Mouse (Mus musculus) ES-E14 (cell line): ENCODE measurements around the gene Nhlrc2. TPM values are rescaled to one million over a fixed set of nuclear protein-coding genes. Genes with fewer than 3 reads are reported as not detected.

ENCODE experiments used
- DNase-seq: peaks from one replicate; pipeline ENCODE4 v3.0.0-alpha.2; 2013; ENCODE audit warnings: low read depth, low spot score
- H3K27ac ChIP-seq: 2 replicates; pipeline ENCODE4 v1.5.1; 2012; ENCODE audit warnings: low read depth, mild to moderate bottlenecking, low read length, moderate library complexity, mixed read lengths; ENCODE audit not compliant: poor library complexity, insufficient read depth, severe bottlenecking
- H3K36me3 ChIP-seq: 2 replicates; pipeline ENCODE4 v1.6.1; 2012; ENCODE audit warnings: mild to moderate bottlenecking, low read length, moderate library complexity, mixed read lengths; ENCODE audit not compliant: control insufficient read depth, poor library complexity, insufficient read depth, severe bottlenecking
- H3K4me1 ChIP-seq, 2 experiments: fragments of 150-350 bp in 1 of 2; sonication (generic) in 1 of 2; 2 replicates each; pipeline ENCODE4 v1.6.1; 2012; ENCODE audit warnings: low read length in 2 of 2, mild to moderate bottlenecking in 1 of 2, mixed read lengths in 1 of 2; ENCODE audit not compliant: control insufficient read depth in 2 of 2, insufficient read depth in 2 of 2, poor library complexity in 1 of 2
- H3K4me3 ChIP-seq, 2 experiments: fragments of 150-350 bp in 1 of 2; sonication (generic) in 1 of 2; 2 replicates each; pipeline ENCODE4 v1.5.1; 2012; ENCODE audit warnings: low read length in 2 of 2, low read depth in 1 of 2, mild to moderate bottlenecking in 1 of 2, mixed read lengths in 1 of 2; ENCODE audit not compliant: insufficient read depth in 1 of 2, poor library complexity in 1 of 2, severe bottlenecking in 1 of 2
- H3K9ac ChIP-seq: 2 replicates; pipeline ENCODE4 v1.6.1; 2012; ENCODE audit warnings: low read depth, mild to moderate bottlenecking, low read length, mixed read lengths; ENCODE audit not compliant: poor library complexity, insufficient read depth, severe bottlenecking
- H3K9me3 ChIP-seq: fragments of 150-350 bp; sonication (generic); 2 replicates; pipeline ENCODE4 v1.6.1; 2012; ENCODE audit warnings: low read depth, mild to moderate bottlenecking, low read length; ENCODE audit not compliant: control insufficient read depth, insufficient read depth
- CHD2 ChIP-seq: IDR thresholded peaks from 2 replicates; pipeline ENCODE4 v1.6.1; 2014; ENCODE audit warnings: mild to moderate bottlenecking, low read depth, low read length, inconsistent platforms
- HCFC1 ChIP-seq: IDR thresholded peaks from 2 replicates; pipeline ENCODE4 v1.6.1; 2012; ENCODE audit warnings: low read length, inconsistent platforms, borderline replicate concordance; ENCODE audit not compliant: insufficient read depth
- MAFK ChIP-seq: IDR thresholded peaks from 2 replicates; pipeline ENCODE4 v1.6.1; 2014; ENCODE audit warnings: mild to moderate bottlenecking, low read depth, low read length, inconsistent platforms; ENCODE audit not compliant: insufficient read depth
- ZC3H11A ChIP-seq: IDR thresholded peaks from 2 replicates; pipeline ENCODE4 v1.6.1; 2012; ENCODE audit warnings: low read depth, mild to moderate bottlenecking, inconsistent platforms, low read length, borderline replicate concordance
- ZNF384 ChIP-seq: IDR thresholded peaks from 2 replicates; pipeline ENCODE4 v1.6.1; 2012; ENCODE audit warnings: low read depth, low read length, inconsistent platforms
- in situ Hi-C, 2 experiments: fragments of 600-800 bp; cut with MboI; formaldehyde crosslinking; loops; one replicate each; pipeline ENCODE4 v1.15.1; 2025; ENCODE audit warnings: low sequenced_read_pairs in 2 of 2, inconsistent platforms in 1 of 2; ENCODE audit not compliant: unreplicated experiment in 2 of 2
- total RNA-seq: library from RNA; depleted of rRNA; stranded (reverse); fragments of 300-350 nt; gene quantifications from 2 replicates; pipeline ENCODE4 v1.2.3, GENCODE M21; 2012

Gene Nhlrc2
- total RNA-seq, 1 experiment, result 15.3 TPM

DNA sequence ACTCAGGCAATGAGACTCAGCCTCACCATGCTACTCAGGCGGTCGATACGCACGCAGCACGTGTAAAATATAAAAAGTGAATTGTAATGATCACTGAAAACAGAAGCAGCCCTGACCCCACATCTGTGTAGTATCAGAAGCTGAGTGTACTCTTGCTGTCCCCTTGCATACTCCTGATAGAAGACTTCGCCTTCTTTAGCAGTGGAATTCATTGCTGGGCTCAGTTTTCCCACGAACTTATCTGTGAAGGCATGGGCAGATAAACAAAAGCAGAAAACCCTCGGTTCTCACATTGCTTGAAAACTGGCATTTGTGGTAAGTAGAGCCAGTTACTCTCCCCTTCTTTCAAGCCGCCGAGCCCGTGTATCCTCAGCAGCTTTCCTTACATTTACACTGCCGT, 4.7 kb upstream of the Nhlrc2 start:
- Histone ChIP-seq H3K4me3 (no peak overlapping the region), H3K9ac (no peak overlapping the region), H3K4me1 (peaks cover 0 to 4% of the 10 kb centered on the region in 2 experiments; a peak in 1 of 4 replicates), H3K9me3 (no peaks in the 10 kb centered on the region), H3K27ac (no peak overlapping the region), H3K36me3 (peaks cover 13% of the 10 kb centered on the region; the same call in 1 of the 2 replicates)
- DNase-seq, result no peak
- in situ Hi-C loops, result no loop called here
- TF ChIP-seq ZC3H11A, result no peak
- no peak for TF ChIP-seq MAFK
- no peak for TF ChIP-seq ZNF384
- no peak for TF ChIP-seq CHD2
- TF ChIP-seq HCFC1, result no peak

- H3K9me3 ChIP-seq, result no peaks in the 10 kb centered on the region
- TF ChIP-seq ZNF384, result no peak
- TF ChIP-seq MAFK, result no peak
- no peak for TF ChIP-seq ZC3H11A
- no peak for TF ChIP-seq HCFC1
- TF ChIP-seq CHD2, result no peak
- no peak overlapping the region for H3K4me3 ChIP-seq
- H3K9ac ChIP-seq, result no peak overlapping the region
- H3K27ac ChIP-seq, result no peak overlapping the region
- no peak for DNase-seq
- H3K36me3 ChIP-seq, result peaks cover 13% of the 10 kb centered on the region; the same call in 1 of the 2 replicates
- in situ Hi-C loops, result no loop called here
- peaks cover 0 to 6% of the 10 kb centered on the region in 2 experiments; a peak in 1 of 4 replicates for H3K4me1 ChIP-seq
Observed at GRCm38 (mm10) chr19:56544681-56545388, 3.2 kb upstream of the Nhlrc2 start.

GRCm38 (mm10) chr19:56546031-56546430, 2.0 kb upstream of the Nhlrc2 start:
- TF ChIP-seq ZNF384, result no peak
- in situ Hi-C loops, result no loop called here
- Histone ChIP-seq H3K9ac (no peak overlapping the region), H3K4me1 (peaks cover 0 to 6% of the 10 kb centered on the region in 2 experiments; a peak in 1 of 4 replicates), H3K9me3 (no peaks in the 10 kb centered on the region), H3K27ac (no peak overlapping the region), H3K36me3 (peaks cover 13% of the 10 kb centered on the region; the same call in 1 of the 2 replicates), H3K4me3 (no peak overlapping the region)
- DNase-seq, result no peak

DNA sequence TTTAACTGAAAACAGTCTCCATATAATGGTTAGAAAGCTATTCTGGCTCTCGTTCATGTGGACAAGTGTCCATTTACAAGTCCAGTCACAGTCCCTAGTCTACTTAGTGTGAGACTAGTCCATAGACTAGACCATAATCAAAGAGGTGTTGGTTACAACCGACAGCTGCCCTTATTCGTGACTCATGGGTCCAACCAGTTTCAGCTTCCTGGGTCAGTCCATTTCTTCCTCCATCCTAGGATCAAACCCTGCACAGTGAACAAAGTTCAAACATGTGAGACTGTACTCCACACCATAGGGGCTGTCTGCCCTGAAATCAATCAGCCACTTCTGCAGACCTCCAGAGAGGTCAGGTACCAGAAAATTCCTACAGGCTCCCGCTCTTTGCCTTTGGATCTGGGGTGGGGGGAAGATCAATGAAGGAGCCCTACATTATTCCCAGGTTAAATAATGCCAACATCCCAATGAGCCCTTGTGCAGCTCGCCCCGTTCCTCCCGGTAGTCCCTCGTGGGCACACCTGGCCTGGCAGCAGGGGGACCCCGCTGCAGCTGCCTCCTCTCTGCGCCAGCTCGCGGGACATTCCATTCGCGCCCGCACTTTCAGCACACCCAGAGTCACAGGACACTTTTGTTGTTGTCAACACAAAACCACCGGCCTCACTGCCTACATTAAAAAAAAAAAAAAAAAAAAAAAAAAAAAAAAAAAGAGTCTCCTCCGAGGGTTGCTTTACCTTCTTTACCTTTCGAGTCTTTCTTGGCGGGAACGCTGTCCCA, 418 bp upstream of the Nhlrc2 start, which contains the start of gene Dclre1a:
Gene Dclre1a (minus strand): TSS at position 767 of the 774 bp plus-strand sequence.
- TF ChIP-seq HCFC1 (no peak), MAFK (no peak), CHD2 (no peak), ZNF384 (peak; percentile 96)
- DNase-seq, result no peak
- Histone ChIP-seq H3K4me3 (peak within 1 kb of the TSS; percentile 85 to 87), H3K4me1 (peaks cover 0 to 6% of the 10 kb centered on the region in 2 experiments; a peak in 1 of 4 replicates), H3K36me3 (peaks cover 10% of the 10 kb centered on the region), H3K9ac (peak within 1 kb of the TSS; percentile 96), H3K9me3 (no peaks in the 10 kb centered on the region), H3K27ac (peak within 1 kb of the TSS; percentile 79)
- in situ Hi-C loops, result no loop called here
